Mouse (Mus musculus) myocyte (in vitro differentiated cells): Measurements from ENCODE around the gene Hexim1.

Source experiments
- CEBPB ChIP-seq: IDR thresholded peaks from 2 replicates; pipeline ENCODE4 v1.6.1; 2011; ENCODE audit warnings: mild to moderate bottlenecking, moderate library complexity; ENCODE audit not compliant: poor library complexity, insufficient read depth, severe bottlenecking
- MAX ChIP-seq: IDR thresholded peaks from one replicate; pipeline ENCODE4 v1.6.1; 2011; ENCODE audit warnings: low read depth, mild to moderate bottlenecking, control low read depth
- POLR2A ChIP-seq: IDR thresholded peaks from one replicate; pipeline ENCODE4 v1.6.1; 2011; ENCODE audit warnings: low read depth, mild to moderate bottlenecking, control low read depth, moderate library complexity; ENCODE audit not compliant: insufficient read length
- POLR2AphosphoS2 ChIP-seq: IDR thresholded peaks from one replicate; pipeline ENCODE4 v1.6.1; 2011; ENCODE audit warnings: low read depth, control low read depth; ENCODE audit not compliant: insufficient read length
- TCF12 ChIP-seq: IDR thresholded peaks from one replicate; pipeline ENCODE4 v1.6.1; 2011; ENCODE audit warnings: mild to moderate bottlenecking, control low read depth; ENCODE audit not compliant: poor library complexity, insufficient read depth, severe bottlenecking
- USF1 ChIP-seq: IDR thresholded peaks from one replicate; pipeline ENCODE4 v1.6.1; 2011; ENCODE audit warnings: low read depth, mild to moderate bottlenecking, control low read depth, moderate library complexity

- no peak for TF ChIP-seq POLR2A
- no peak for TF ChIP-seq POLR2AphosphoS2
- TF ChIP-seq MAX, result no peak
- TF ChIP-seq TCF12, result no peak
- TF ChIP-seq USF1, result no peak
- TF ChIP-seq CEBPB, result no peak
Measured at GRCm38 (mm10) chr11:103103621-103104020, 12.4 kb upstream of the Hexim1 start.
